Mouse (Mus musculus) urinary bladder, adult 18-20 months (tissue): Measurements from ENCODE around the gene Rab29.
A peak's percentile ranks its signal among the peaks of the same experiment; 100 is the strongest.
"Not testable (repeated sequence)": the region's sequence is repeated elsewhere in the genome, so short reads cannot be mapped to it uniquely, and the experiment has no call there.

Source experiments
- DNase-seq, 2 experiments: peaks; one replicate each; pipeline ENCODE4 v3.0.0; 2022; ENCODE audit warnings: low spot score in 2 of 2, mixed read lengths in 2 of 2

The Rab29 gene

DNA sequence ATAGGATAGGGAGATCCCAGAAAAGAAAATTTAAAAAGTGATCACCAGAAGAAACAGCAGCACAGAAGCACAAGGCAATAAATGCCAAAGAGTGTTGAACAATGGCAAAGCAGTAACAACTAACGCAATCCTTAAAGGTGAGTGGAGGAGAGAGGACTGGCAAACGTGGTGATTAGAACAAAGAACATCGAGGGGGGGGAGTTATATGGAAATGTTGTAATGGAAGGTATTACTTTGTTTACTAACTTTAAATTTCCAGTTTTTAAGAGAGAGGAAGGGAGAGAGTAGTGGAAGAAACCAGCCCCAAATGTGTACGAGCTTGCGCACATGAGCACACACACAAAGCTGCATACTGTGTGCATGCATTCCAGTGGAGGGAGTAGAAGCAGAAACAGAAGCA is 1.4 kb upstream of the Rab29 start:
- no peak for DNase-seq

DNA sequence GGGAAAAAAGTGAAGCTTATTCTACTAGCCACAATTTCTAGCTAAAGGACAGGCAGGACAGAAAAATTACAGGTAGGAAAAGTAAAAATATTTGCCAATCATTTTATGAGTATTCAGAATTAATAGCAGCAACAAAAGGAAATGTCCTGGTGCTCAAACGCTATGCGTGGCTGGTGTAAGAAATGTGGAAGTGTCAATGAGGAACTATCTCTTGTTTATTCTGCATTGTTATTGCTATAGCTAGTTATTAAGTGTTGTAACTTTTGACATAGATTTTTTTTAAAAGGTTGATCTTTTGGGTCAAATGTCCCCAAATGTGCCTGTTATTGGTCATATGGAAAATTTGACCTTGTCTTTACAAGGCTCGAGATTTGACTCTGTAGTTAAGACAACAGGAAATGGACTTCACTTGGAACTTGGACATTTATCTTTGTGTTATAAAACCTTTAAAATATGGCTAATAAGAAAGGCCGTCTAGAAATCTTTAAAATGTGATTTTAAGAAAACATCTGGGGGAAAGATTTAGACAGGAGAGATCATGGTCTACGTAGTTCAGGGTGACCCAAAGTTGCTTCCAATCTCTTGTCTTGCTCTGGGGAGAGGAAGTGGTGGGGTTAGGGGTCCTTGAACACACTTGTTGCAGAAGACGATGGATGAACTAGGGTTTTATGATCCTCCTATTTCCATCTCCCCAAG is 572 bp upstream of the Rab29 start:
- no peak for DNase-seq

DNA sequence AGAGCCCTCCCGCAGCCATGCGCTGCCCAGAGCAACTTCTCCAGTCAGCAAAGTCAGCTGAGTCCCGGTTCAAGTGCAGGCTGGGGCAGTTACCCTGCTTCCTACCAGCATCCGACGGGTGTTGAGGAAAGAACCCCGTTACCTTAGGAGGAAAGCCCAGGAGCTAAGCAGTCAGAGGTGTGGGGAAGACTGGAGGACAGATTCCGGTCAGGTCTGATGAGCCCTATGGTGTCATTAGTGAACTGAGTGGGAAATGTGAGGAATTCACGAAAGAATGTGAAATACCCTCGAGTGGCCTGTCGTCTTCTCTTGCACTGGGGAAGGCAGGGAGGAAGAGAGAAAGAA is 894 bp downstream of the Rab29 start:
- no peak for DNase-seq

DNA sequence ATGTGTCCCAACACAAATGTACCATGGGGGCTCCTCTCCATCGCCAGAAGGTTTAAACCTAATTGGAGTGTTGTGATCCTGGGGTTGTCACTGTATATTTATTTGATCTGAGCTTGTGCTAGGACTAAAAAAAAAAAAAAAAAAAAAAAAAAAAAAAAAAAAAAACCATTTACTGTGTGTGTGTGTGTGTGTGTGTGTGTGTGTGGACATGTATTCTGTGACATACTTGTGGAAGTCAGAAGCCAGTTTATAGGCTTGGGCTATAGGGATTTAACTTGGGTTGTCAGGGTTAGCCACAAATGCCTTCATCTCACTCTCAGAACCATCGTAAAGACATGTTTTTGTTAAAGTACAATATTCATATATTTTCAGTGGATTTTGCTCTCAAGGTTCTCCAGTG is 2.5 kb downstream of the Rab29 start:
- no peak for DNase-seq

- no peak for DNase-seq
Observed at GRCm38 (mm10) chr1:131872856-131873255, 5.8 kb downstream of the Rab29 start.

- DNase-seq: no peak
Observed at GRCm38 (mm10) chr1:131879816-131880215, 12.8 kb downstream of the Rab29 start.

- no peak for DNase-seq
Observed at GRCm38 (mm10) chr1:131882787-131883186, 15.8 kb downstream of the Rab29 start.

- DNase-seq: no peak
Observed at GRCm38 (mm10) chr1:131886173-131886572, 19.1 kb downstream of the Rab29 start.

DNA sequence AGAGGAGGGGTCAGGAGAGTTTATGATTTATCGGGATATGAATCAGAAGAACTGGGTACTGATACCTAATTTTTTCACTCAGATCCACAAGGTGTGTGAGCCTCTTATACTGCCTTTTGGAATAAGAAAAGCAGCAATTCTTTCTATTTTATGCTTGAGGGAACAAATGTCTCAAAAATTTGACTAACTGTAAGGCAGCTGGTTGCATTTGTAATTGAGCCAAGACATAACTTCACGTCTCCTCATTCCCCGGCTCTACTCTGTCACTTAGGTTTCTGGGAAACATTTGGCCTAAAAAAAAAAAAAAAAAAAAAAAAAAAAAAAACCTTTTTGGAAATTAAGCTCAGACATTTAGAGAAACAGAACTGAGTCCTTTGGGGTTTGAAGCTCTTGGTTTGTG is 19.6 kb downstream of the Rab29 start:
- DNase-seq: no peak

DNA sequence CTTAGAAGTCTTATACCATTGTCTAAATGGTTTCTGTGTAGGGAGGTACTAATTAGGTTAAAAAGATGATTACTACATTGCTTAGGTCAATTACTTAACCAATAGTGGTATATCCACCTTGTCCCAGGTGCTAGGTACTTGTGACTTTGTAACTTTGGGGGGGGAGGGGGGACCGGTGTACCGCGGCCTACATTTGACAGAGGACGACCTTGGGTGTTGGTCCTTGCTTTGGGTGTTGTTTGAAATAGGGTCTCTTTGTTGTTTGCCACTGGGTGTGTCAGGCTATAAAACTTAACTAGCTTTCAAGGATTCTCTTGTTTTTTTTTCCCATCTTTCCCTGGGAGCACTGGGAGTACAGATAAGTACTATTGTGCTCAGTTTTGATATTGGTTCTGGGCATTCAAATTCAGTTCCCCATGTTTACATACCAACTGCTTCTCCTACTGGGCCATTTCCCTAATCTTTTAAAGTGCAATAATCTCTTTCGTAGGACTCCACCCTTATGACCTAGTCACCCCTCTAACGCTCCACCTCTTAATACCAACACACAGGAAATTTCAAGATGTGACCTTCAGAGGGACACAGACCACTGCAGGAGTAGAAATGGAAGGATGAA is 23.1 kb downstream of the Rab29 start:
- DNase-seq: no peak

GRCm38 (mm10) chr1:131891436-131891835 is 24.4 kb downstream of the Rab29 start:
- no peak for DNase-seq

GRCm38 (mm10) chr1:131902679-131903078 is 35.7 kb downstream of the Rab29 start:
- no peak for DNase-seq

- DNase-seq: no peak
Observed at GRCm38 (mm10) chr1:131903251-131903650, 36.2 kb downstream of the Rab29 start.

- no peak for DNase-seq
Observed at GRCm38 (mm10) chr1:131905497-131905896, 38.5 kb downstream of the Rab29 start.

- DNase-seq: no peak
Observed at GRCm38 (mm10) chr1:131908456-131908855, 41.4 kb downstream of the Rab29 start.

DNA sequence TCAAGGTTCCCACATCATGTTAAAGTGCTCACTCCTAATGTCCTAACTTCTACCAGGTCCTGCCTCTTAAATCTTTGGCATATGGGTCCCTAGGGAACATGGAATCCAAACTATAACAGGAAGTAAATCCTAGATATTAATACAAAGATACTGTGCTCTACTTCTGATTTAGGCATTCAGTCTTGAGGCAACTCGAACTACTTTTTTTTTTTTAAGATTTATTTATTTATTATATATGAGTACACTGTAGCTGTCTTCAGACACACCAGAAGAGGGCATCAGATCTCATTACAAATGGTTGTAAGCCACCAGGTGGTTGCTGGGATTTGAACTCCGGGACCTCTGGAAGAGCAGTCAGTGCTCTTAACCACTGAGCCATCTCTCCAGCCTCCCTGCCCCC is 42.2 kb downstream of the Rab29 start:
- not testable (repeated sequence) for DNase-seq

DNA sequence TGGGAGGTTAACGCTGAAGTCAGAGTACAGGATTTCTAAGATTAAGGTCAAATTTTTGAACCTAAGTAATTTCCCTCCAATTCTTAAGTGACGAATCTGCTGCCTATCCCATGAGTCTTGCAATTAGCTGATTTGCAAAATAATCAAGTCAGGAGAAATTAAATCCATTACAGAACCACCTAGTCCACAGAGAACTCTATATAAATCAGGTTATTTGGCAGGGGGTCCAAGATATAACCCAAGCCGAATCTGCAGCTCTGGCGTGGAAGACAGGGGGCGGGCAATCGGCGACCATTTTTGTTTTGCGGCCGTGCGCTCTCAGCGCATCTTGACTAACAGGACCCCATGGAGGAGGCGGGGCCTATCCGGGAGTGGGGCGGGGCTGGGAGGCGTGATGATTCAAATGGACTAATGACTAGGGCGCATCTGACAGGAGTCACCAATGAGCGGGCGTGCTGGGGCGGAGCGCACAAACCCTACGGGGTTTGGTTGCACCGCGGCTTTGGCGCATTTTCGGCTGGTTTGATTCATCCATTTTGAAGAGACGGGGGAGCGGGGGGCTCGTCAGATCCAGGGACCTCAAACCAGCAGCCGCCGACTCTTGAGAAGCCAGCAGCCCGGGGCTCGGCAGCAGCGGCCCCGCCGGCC is 43.1 kb downstream of the Rab29 start, which contains the start of gene Nucks1:
Gene Nucks1, plus strand, starts transcription at position 534 of the 648 bp plus-strand sequence.
- peak; percentile 100 for DNase-seq

GRCm38 (mm10) chr1:131910674-131911558 is 43.9 kb downstream of the Rab29 start:
- peak; percentile 74 to 90 for DNase-seq

DNA sequence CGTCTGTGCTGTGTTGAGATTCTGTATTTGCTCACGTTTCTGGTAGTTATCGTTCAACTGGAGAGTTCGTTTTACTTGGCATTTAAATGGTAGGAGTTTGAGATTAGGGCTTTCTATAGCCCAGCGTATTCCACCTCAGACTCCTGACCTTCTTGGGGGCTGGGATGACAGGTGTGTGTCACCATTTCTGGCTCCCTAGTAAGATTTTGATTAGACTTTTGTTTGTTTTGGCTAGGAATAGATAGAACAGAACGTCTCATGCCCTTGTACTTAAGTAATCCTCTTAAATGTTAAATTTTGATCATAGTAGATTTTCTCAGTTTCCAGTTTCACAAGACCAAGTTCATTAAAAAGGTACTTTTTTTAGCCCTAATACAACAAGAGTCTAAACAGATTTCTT is 50.6 kb downstream of the Rab29 start:
- DNase-seq: no peak

DNA sequence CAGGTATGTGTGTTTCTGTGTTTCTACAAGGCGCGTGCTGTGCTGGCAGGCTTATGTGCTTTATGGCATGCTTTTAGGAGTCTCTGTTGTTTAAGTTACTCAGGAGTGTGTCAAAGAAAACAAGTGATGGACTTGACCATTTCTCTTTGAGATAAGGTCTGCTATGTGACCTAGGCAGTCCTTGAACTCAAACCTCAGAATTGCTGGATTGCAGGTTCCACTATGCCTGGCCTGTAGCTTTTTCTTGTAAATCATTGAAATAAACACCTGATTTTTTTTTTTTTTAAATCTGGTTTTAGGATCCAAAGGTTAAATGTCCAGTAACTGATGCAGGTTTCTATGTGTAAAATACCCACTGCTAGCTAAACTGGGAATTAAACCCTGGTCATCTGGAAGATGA is 52.0 kb downstream of the Rab29 start:
- no peak for DNase-seq

- no peak for DNase-seq
Observed at GRCm38 (mm10) chr1:131922100-131922499, 55.1 kb downstream of the Rab29 start.
